ENCODE assay signal across 8 mouse cellular contexts in the genomic region with DNA sequence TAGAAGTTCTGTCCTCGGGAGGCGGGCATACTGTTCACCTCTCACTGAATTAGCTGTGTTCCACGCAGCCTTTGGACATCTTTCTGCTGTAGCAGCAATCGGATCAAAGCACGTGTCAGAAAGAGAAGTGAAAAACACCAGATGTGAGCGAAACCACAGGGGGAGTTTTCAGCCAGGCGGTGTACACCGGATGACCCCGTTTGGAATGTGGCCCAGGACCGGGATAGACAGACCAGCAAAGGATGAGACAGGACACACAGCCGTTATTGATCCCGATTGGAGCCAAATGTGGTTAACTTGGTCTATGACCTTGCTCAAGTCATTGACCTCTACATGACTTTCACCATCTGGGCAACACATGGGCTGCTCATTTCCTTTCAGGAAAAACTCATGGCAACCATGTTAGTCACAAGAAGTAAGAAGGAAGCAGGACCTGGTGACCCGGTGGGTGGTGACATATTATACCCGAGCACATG. TPM values are rescaled to one million over a fixed set of nuclear protein-coding genes. Genes with fewer than 3 reads are reported as not detected.
A peak's percentile ranks its signal among the peaks of the same experiment; 100 is the strongest.
DNase-seq lines count a peak whose midpoint lies in the region; ATAC-seq and TF ChIP-seq lines count a peak whose summit lies in the region.
"Had no signal": no experiment of that assay in that cellular context is flagged by ENCODE, and none has a peak within 500 bp of the region (broad histone marks: within the 10 kb centered on the region; RNA-seq: fewer than 3 reads in every experiment).

No protein-coding gene starts in this region.

- H3K27me3 ChIP-seq in heart, embryonic 13.5 days (replicated peaks) = peaks cover 20% of the 10 kb centered on the region
- H3K27me3 ChIP-seq in lung, postnatal 0 days (replicated peaks; ENCODE audit: insufficient read depth, low read length) = no peaks in the 10 kb centered on the region

- H3K4me2 ChIP-seq in heart, embryonic 13.5 days = peak overlapping the region; percentile 21
- H3K4me2 ChIP-seq in lung, postnatal 0 days (replicated peaks; ENCODE audit: low read depth, low read length) = no peak overlapping the region
- H3K4me2 ChIP-seq: midbrain, embryonic 12.5 days had no signal

- no peak overlapping the region for H3K9ac ChIP-seq in heart, embryonic 13.5 days
- H3K9ac ChIP-seq in lung, postnatal 0 days (replicated peaks; ENCODE audit: low read depth) = no peak overlapping the region
- H3K9ac ChIP-seq: midbrain, embryonic 12.5 days had no signal

- DNase-seq in right cerebral cortex, adult 2 months (ENCODE audit: low spot score in 2 of 2) = peak; percentile 7 to 9
- no peak for DNase-seq in right cerebral cortex, adult 18-20 months
- DNase-seq in embryo, embryonic 9.5 days (ENCODE audit: extremely low spot score) = peak; percentile 60
- DNase-seq in lung, postnatal 0 days (ENCODE audit: low spot score) = peak; percentile 31
- DNase-seq in yolk sac, embryonic 10.5 days (ENCODE audit: low spot score) = peak; percentile 39
- no peak for DNase-seq in left cerebral cortex, adult 11 months (ENCODE audit: low spot score)

- H3K9me3 ChIP-seq in heart, embryonic 13.5 days = no peaks in the 10 kb centered on the region
- H3K9me3 ChIP-seq in lung, postnatal 0 days (ENCODE audit: low read length) = no peaks in the 10 kb centered on the region
- H3K9me3 ChIP-seq: midbrain, embryonic 12.5 days had no signal

- peaks cover 34% of the 10 kb centered on the region for H3K4me1 ChIP-seq in heart, embryonic 13.5 days
- no peaks in the 10 kb centered on the region for H3K4me1 ChIP-seq in lung, postnatal 0 days (ENCODE audit: insufficient read depth, low read depth, low read length)

- no peak for ATAC-seq in heart, embryonic 13.5 days (ENCODE audit: extremely low read depth, insufficient number of reproducible peaks, low FRiP score, low TSS enrichment)
- 0 out of 2 replicates have a peak, but pooled peaks have one; percentile 16 for ATAC-seq in lung, postnatal 0 days

- WGBS in heart, embryonic 13.5 days = 38% methylated on average over 14 of the region's 14 CpGs
- WGBS in lung, postnatal 0 days = 54% methylated on average over 14 of the region's 14 CpGs

- TF ChIP-seq CTCF in lung, postnatal 0 days (IDR thresholded peaks at IDR 0.05) = no peak

- no peak overlapping the region for H3K27ac ChIP-seq in heart, embryonic 13.5 days (replicated peaks)
- no peak overlapping the region for H3K27ac ChIP-seq in lung, postnatal 0 days (ENCODE audit: low read length)
- H3K27ac ChIP-seq: midbrain, embryonic 12.5 days had no signal

- no peak for TF ChIP-seq EP300 in lung, postnatal 0 days (IDR thresholded peaks at IDR 0.05)

- H3K36me3 ChIP-seq in heart, embryonic 13.5 days = no peaks in the 10 kb centered on the region
- H3K36me3 ChIP-seq in lung, postnatal 0 days (ENCODE audit: insufficient read depth, low read length) = no peaks in the 10 kb centered on the region
- H3K36me3 ChIP-seq: midbrain, embryonic 12.5 days had no signal

- H3K4me3 ChIP-seq in heart, embryonic 13.5 days = no peak overlapping the region
- H3K4me3 ChIP-seq in lung, postnatal 0 days (ENCODE audit: low read depth, low read length) = no peak overlapping the region
- H3K4me3 ChIP-seq: midbrain, embryonic 12.5 days had no signal

RNA-seq across cellular contexts. Expression of a gene that starts 48.4 kb away (rescaled TPM):
- 11.9 and 12.1 TPM in 2 replicates for polyA plus RNA-seq in heart, embryonic 13.5 days (2015; fragmentation: Nextera tagmentation; extraction: Ambion mirVana)
- 18.3 and 20.1 TPM in 2 replicates for polyA plus RNA-seq in lung, postnatal 0 days (2015; fragmentation: Nextera tagmentation; extraction: Ambion mirVana)

Comparison
In these comparisons a context has a peak if more than half of its experiments do, and no peak if none do; other contexts are left out.
1. DNase-seq: peak in right cerebral cortex, adult 2 months (2 of 2), embryo, embryonic 9.5 days (single experiment), lung, postnatal 0 days (single experiment) and yolk sac, embryonic 10.5 days (single experiment); none in right cerebral cortex, adult 18-20 months (single experiment) and left cerebral cortex, adult 11 months (single experiment).